Mouse (Mus musculus): ENCODE results near the gene Dlec1.

Gene Dlec1

GRCm38 (mm10) chr9:119101992-119102782 lies at the start of gene Dlec1:
Dlec1 (plus strand) TSS chr9:119102478.
- peak; percentile 83 for DNase-seq

GRCm38 (mm10) chr9:119053964-119054576 lies 48.2 kb upstream of the Dlec1 start:
- no peak for DNase-seq

- no peak for DNase-seq
These were observed 46.9 kb upstream of the Dlec1 start for GRCm38 (mm10) chr9:119055336-119055735.

DNA sequence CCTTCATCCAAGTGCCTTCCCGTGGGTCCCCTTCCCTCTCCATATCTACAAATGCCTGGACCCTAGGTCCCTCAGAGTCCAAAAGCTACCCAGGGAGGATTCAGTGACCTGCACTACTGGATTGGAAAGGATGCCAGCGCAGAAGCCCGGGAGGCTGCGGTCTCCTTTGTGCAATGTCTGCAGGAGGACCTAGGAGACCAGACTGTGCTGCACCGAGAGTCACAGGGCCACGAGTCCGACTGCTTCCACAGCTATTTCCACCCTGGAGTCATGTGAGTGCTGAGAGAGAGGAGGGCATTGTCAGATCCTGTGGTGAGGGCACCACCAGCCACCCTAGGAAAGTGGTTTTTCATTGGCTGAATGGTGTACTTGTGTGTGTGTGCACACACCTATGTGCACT lies 44.0 kb upstream of the Dlec1 start:
- DNase-seq = no peak

- no peak for DNase-seq
These were observed 41.6 kb upstream of the Dlec1 start for GRCm38 (mm10) chr9:119060701-119061100.

DNA sequence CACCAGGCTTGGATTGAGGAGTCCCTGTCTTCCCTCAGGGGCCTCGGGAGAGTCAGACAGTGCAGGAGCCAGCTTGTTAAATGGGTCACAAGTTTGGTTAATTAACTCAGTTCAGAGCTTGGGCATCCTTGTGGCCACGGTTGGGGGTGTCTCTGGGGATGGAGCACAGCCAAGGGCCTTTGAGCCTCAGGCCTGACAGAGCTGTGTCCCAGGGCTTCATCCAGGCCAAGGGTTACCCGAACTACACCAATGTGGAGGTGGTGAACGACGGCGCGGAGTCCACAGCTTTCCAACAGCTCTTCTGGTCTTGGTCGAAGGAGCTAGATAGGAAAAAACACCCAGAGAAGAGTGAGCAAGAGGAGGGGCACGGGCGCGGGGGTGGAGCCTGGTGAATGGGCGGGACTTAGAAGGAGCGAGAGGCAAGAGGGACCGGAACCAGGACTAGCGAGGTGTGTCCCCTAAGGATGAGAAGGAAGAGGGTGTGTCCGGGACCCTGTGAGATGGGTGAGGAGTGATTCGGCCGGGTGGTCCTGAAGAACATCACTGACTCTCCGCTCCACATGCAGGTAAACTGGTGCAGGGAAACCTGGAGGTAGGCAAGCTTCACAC lies 39.1 kb upstream of the Dlec1 start:
- DNase-seq = no peak

DNA sequence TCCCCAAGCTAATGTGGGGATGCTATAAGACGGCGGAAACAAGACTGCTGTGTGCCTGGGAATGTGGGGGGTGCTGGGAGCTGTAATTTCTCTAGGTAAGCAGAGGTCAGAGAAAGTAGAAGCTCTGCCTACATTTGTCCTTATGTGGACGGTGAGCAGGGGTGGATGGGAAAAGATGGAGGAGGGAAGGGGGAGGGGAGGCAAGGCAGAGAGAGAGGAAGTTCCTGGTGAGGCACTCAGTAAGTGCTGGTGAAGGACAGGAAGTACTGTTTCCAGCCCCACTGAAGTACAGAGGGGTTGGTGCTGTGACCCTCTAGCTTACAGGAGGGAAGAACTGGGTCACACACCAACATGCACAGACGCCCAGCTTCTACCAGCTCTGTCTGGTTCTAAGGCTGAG lies 38.0 kb upstream of the Dlec1 start:
- DNase-seq = no peak

GRCm38 (mm10) chr9:119067601-119068000 lies 34.7 kb upstream of the Dlec1 start:
- peak; percentile 72 for DNase-seq

GRCm38 (mm10) chr9:119068266-119068665 lies 34.0 kb upstream of the Dlec1 start:
- no peak for DNase-seq

GRCm38 (mm10) chr9:119070173-119070825 lies 32.0 kb upstream of the Dlec1 start:
- no peak for DNase-seq

GRCm38 (mm10) chr9:119071786-119072185 lies 30.5 kb upstream of the Dlec1 start:
- no peak for DNase-seq

GRCm38 (mm10) chr9:119073184-119073895 lies 28.9 kb upstream of the Dlec1 start:
- DNase-seq = no peak

DNA sequence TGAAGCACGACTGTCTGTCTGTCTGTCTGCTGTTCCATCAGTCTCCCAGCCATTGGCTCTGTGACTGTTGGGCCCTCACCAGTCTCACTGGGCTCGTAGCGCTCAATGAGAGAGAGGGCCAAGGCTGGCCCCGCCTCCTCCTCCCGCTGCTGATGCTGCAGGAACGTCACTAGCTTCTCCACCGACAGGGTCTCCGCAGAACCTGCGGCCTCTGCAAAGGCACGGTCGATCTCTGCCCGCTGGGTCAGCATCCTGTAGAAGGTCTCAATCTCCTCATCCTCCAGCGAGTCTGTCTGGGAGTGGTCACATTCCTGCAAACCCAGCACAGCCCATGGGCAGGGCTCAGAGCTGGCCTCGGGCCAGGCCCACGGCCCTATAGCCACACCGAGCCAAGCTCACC lies 26.6 kb upstream of the Dlec1 start:
- no peak for DNase-seq

- DNase-seq = no peak
These were observed 22.1 kb upstream of the Dlec1 start for GRCm38 (mm10) chr9:119080040-119080675.

- DNase-seq = no peak
These were observed 20.2 kb upstream of the Dlec1 start for GRCm38 (mm10) chr9:119082039-119082438.

DNA sequence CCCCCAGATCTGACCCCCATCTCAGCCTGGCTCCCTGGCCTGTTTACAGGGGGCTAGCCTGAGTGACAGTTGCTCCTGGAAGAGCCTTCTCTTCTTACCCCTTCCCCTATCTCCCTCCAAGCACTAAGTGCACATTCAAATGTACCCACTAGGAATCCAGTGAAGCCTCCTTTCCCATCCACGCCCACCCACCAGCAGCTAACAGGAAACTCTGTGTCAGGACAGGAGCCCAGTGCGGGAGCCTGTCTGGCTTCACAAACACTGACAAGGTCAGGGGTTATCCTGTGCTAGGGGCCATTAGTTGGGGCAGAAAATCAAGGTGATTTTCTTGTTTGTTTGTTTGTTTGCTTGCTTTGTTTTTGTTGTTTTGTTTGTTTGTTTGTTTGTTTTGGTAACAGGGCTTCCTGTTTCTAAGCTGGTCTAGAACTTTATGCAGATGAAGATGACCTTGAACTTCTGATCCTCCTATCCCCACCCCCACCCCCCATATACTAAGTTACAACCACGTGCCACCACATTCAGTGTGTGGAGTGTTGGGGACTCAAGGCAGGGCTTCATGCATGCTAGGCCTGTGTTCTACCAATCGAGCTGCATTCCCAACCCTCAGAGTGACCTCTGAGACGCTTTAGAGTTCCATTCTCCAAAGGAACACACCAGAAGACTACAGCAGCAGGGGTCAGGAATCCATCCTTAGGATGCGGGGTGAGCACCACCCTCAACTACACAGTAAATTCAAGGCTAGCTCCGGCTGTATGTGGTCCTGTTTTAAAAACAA lies 19.4 kb upstream of the Dlec1 start:
- DNase-seq = no peak

- DNase-seq = no peak
These were observed 18.3 kb upstream of the Dlec1 start for GRCm38 (mm10) chr9:119083966-119084365.

- DNase-seq = no peak
These were observed 15.8 kb upstream of the Dlec1 start for GRCm38 (mm10) chr9:119086451-119086850.

DNA sequence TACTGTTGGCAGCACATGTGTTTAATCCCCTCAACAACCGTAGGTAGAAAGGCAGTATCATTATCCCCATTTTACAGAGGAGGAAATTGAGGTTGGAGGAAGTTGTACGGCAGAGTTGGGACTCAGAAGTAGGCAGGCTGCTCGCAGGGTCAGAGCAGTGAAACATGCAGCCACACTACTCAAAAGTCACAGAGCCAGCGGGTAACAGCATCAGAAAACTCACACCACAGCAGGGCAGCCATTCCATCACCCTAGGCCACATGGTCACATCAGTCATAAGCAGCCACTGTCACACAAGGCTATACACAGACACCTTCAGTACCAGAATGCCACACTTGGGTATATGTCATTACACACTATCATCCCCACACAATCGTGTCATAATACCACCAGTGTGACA lies 15.0 kb upstream of the Dlec1 start:
- DNase-seq = no peak

- DNase-seq = peak; percentile 79
These were observed 14.0 kb upstream of the Dlec1 start for GRCm38 (mm10) chr9:119088148-119088801.

- DNase-seq = no peak
These were observed 12.8 kb upstream of the Dlec1 start for GRCm38 (mm10) chr9:119089437-119089836.
